In the genomic region with DNA sequence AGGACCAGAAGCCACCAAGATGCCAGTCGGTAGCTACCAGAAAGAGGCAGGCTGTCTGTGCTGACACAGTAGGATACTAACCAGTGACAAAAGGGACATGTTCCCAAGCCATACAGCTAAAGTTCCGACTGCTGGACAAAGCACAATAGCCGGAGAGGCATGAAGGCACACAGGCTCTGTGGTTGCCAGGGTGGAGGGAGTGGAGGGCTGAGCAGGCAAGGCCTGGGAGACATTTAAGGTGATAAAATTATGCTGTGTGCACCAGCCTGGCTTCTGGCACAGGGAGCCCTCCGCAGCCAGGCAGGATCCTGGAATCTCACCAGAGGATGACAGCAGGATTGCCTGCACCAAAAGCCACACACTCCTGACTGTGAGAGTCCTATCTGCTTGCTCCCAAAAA, we compare ENCODE assay signal across 12 mouse cellular contexts.
DNase-seq lines count a peak whose midpoint lies in the region; ATAC-seq lines count a peak whose summit lies in the region.
"Had no signal": no experiment of that assay in that cellular context is flagged by ENCODE, and none has a peak within 500 bp of the region (broad histone marks: within the 10 kb centered on the region; RNA-seq: fewer than 3 reads in every experiment).

No protein-coding gene starts in this region.

- 0 out of 2 replicates have a peak, but pooled peaks have one; percentile 45 for ATAC-seq in hindbrain, embryonic 11.5 days (ENCODE audit: low FRiP score)
- ATAC-seq: lung, postnatal 0 days had no signal

- no peaks in the 10 kb centered on the region for H3K27me3 ChIP-seq in hindbrain, embryonic 11.5 days (ENCODE audit: control insufficient read depth, insufficient read depth, low read length)
- H3K27me3 ChIP-seq: heart, embryonic 12.5 days had no signal

- no peak overlapping the region for H3K4me3 ChIP-seq in hindbrain, embryonic 11.5 days (ENCODE audit: low read depth, low read length)
- H3K4me3 ChIP-seq: heart, embryonic 12.5 days; myocyte had no signal

- H3K9ac ChIP-seq in hindbrain, embryonic 11.5 days (ENCODE audit: low read depth, low read length), result no peak overlapping the region
- H3K9ac ChIP-seq: heart, embryonic 12.5 days had no signal

- no peaks in the 10 kb centered on the region for H3K36me3 ChIP-seq in hindbrain, embryonic 11.5 days (ENCODE audit: control insufficient read depth, insufficient read depth, low read length)
- H3K36me3 ChIP-seq: heart, embryonic 12.5 days had no signal

- intact Hi-C loops in left cerebral cortex, postnatal 4 days (cut with DNase I), result no loop called here

- DNase-seq in left cerebral cortex, postnatal 4 days, result peak; percentile 49
- DNase-seq in left cerebral cortex, adult 11 months (ENCODE audit: low spot score), result no peak
- peak; percentile 63 to 74 for DNase-seq in cerebellum, postnatal 10 days
- DNase-seq in hindbrain, embryonic 11.5 days (ENCODE audit: low spot score), result peak; percentile 19
- DNase-seq in layer of hippocampus, postnatal 36 days, result peak; percentile 18 to 26
- DNase-seq in urinary bladder, adult 18-20 months (ENCODE audit: low spot score in 2 of 2), result no peak
- no peak for DNase-seq in kidney, postnatal 10 days
- DNase-seq: kidney, postnatal 4 days; liver had no signal

- 38% methylated on average over 4 of the region's 4 CpGs for WGBS in hindbrain, embryonic 11.5 days

- no peaks in the 10 kb centered on the region for H3K9me3 ChIP-seq in hindbrain, embryonic 11.5 days (ENCODE audit: control insufficient read depth, low read length)
- H3K9me3 ChIP-seq: heart, embryonic 12.5 days had no signal

- no peak overlapping the region for H3K27ac ChIP-seq in hindbrain, embryonic 11.5 days (ENCODE audit: low read depth, low read length)

- no peak overlapping the region for H3K4me2 ChIP-seq in hindbrain, embryonic 11.5 days (replicated peaks; ENCODE audit: low read depth, low read length)
- H3K4me2 ChIP-seq: heart, embryonic 12.5 days had no signal

- no peaks in the 10 kb centered on the region for H3K4me1 ChIP-seq in hindbrain, embryonic 11.5 days (replicated peaks; ENCODE audit: control insufficient read depth, insufficient read depth, low read length)
- H3K4me1 ChIP-seq: heart, embryonic 12.5 days had no signal

Comparison
In these comparisons a context has a peak if more than half of its experiments do, and no peak if none do; other contexts are left out.
1. DNase-seq: peak in left cerebral cortex, postnatal 4 days (single experiment), cerebellum, postnatal 10 days (2 of 2), hindbrain, embryonic 11.5 days (single experiment) and layer of hippocampus, postnatal 36 days (2 of 2); none in left cerebral cortex, adult 11 months (single experiment), urinary bladder, adult 18-20 months (0 of 2) and kidney, postnatal 10 days (single experiment).